Mouse (Mus musculus) forebrain, embryonic 15.5 days (tissue): ENCODE measurements around the gene Syce1l. TPM values are rescaled to one million over a fixed set of nuclear protein-coding genes. Genes with fewer than 3 reads are reported as not detected.
A peak's percentile ranks its signal among the peaks of the same experiment; 100 is the strongest.

Source experiments
- ATAC-seq: fragments of 200-750 bp; cut with Nextera tagmentation; replicated peaks from 2 replicates; pipeline ENCODE4 v1.8.0; 2017; ENCODE audit warnings: mild to moderate bottlenecking, moderate TSS enrichment, moderate library complexity
- H3K27ac ChIP-seq: fragments of 300-500 bp; sonication (generic); replicated peaks from 2 replicates; pipeline ENCODE4 v1.5.1; 2015; ENCODE audit warnings: mild to moderate bottlenecking, inconsistent platforms
- H3K27me3 ChIP-seq: fragments of 300-500 bp; sonication (generic); 2 replicates; pipeline ENCODE4 v1.6.1; 2015; ENCODE audit warnings: inconsistent platforms
- H3K36me3 ChIP-seq: fragments of 300-500 bp; sonication (generic); 2 replicates; pipeline ENCODE4 v1.6.1; 2015; ENCODE audit warnings: mild to moderate bottlenecking, inconsistent platforms
- H3K4me1 ChIP-seq: fragments of 300-500 bp; sonication (generic); 2 replicates; pipeline ENCODE4 v1.6.1; 2015; ENCODE audit warnings: inconsistent platforms
- H3K4me2 ChIP-seq: fragments of 300-500 bp; sonication (generic); replicated peaks from 2 replicates; pipeline ENCODE4 v1.6.1; 2015; ENCODE audit warnings: mild to moderate bottlenecking, inconsistent platforms
- H3K4me3 ChIP-seq: fragments of 300-500 bp; sonication (generic); 2 replicates; pipeline ENCODE4 v1.5.1; 2015; ENCODE audit warnings: mild to moderate bottlenecking, inconsistent platforms
- H3K9ac ChIP-seq: fragments of 300-500 bp; sonication (generic); replicated peaks from 2 replicates; pipeline ENCODE4 v1.6.1; 2015; ENCODE audit warnings: mild to moderate bottlenecking, inconsistent platforms
- H3K9me3 ChIP-seq: fragments of 300-500 bp; sonication (generic); 2 replicates; pipeline ENCODE4 v1.6.1; 2016; ENCODE audit warnings: inconsistent platforms
- WGBS: fragments of 180-500 bp; shearing (Covaris S2); methylation state at CpG from one replicate; pipeline ENCODE4 v1.1.7; 2015; ENCODE audit warnings: mixed read lengths; 5-methylcytosine and 5-hydroxymethylcytosine counted together
- polyA plus RNA-seq: library from polyadenylated mRNA; unstranded; fragments of >200 nt; fragmentation: Nextera tagmentation; extraction: Ambion mirVana; gene quantifications from 2 replicates; pipeline ENCODE4 v1.2.1, GENCODE M21; 2015

Syce1l gene
- polyA plus RNA-seq, 1 experiment from 2014 or later, result 0.47 TPM

- Histone ChIP-seq H3K4me2 (no peak overlapping the region), H3K9ac (no peak overlapping the region), H3K27me3 (no peaks in the 10 kb centered on the region), H3K4me3 (no peak overlapping the region), H3K36me3 (no peaks in the 10 kb centered on the region), H3K4me1 (peaks cover 7% of the 10 kb centered on the region; the same call in 1 of the 2 replicates), H3K27ac (no peak overlapping the region), H3K9me3 (no peaks in the 10 kb centered on the region)
- no peak for ATAC-seq
- 88% methylated on average over 1 of the region's 1 CpGs for WGBS
Measured at GRCm38 (mm10) chr8:113676811-113677210, 33.8 kb downstream of the Syce1l start.

DNA sequence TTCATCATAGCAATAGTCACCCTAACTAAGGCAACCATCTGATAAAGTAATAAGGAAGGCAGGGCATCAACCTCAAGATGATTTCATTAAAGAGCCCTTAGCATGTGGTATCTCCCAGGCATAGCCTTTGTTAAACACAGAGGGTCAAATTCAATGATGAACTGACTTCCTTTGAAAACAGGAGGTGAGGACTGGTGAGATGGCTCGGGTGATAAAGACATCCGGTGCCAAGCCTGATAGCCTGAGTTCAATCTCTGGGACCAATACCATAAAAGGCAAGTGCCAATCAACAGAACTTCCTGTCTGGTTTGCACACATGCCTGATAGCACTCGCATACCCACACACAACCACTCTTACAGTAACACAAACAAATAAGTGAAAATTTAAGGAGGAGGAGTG, 36.3 kb downstream of the Syce1l start:
- H3K4me2 ChIP-seq, result no peak overlapping the region
- no peak overlapping the region for H3K4me3 ChIP-seq
- peaks cover 4% of the 10 kb centered on the region; the same call in 1 of the 2 replicates for H3K9me3 ChIP-seq
- no peak overlapping the region for H3K9ac ChIP-seq
- H3K27ac ChIP-seq, result no peak overlapping the region
- WGBS, result 88% methylated on average over 3 of the region's 3 CpGs
- no peak for ATAC-seq
- no peaks in the 10 kb centered on the region for H3K36me3 ChIP-seq
- H3K27me3 ChIP-seq, result no peaks in the 10 kb centered on the region
- no peaks in the 10 kb centered on the region; the same call in 1 of the 2 replicates for H3K4me1 ChIP-seq

DNA sequence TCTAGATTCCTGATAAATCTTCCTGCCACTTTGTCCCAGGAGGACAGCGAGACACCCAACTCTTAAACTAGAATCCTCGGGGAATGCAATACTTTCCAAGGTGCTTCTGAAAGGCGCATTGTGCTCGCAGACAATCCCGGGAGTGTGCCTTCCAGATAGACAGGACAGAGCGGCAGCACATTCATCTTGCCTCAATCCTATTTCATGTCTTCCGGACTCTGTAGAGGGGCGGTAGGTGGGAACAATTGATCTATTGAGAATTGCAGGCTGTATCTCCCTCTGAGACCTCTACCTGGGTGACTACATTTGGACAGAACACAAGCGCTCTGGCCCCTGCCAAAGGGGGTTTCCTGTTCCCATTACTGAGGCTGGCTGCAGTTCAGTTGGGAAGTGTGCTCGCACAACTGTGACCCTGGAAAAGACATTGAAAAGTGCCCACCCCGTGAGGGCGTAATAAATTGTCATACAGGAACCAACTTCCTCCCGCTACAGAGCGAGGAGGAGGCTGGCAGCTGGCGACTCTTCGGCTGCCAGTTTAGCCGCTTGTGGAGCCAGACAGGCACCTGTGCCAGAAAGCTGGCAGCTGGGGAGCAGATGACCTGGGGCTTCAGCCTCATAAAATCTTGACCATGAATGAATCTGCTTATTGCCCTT, 45.0 kb downstream of the Syce1l start:
- 67% methylated on average over 17 of the region's 17 CpGs for WGBS
- Histone ChIP-seq H3K4me2 (peak overlapping the region; percentile 11), H3K27ac (peak overlapping the region; percentile 27; the same call in 1 of the 2 replicates)

GRCm38 (mm10) chr8:113688543-113688915, 45.5 kb downstream of the Syce1l start:
- ATAC-seq, result no peak
- Histone ChIP-seq H3K4me1 (peaks cover 25% of the 10 kb centered on the region), H3K4me3 (no peak overlapping the region), H3K4me2 (no peak overlapping the region), H3K27me3 (no peaks in the 10 kb centered on the region), H3K36me3 (no peaks in the 10 kb centered on the region), H3K9me3 (peaks cover 5% of the 10 kb centered on the region; the same call in 1 of the 2 replicates), H3K27ac (no peak overlapping the region), H3K9ac (no peak overlapping the region)
- 79% methylated on average over 8 of the region's 8 CpGs for WGBS

More for the DNA sequence above, 45.0 kb downstream of the Syce1l start:
- no peak overlapping the region for H3K9ac ChIP-seq
- peaks cover 25% of the 10 kb centered on the region for H3K4me1 ChIP-seq
- peaks cover 5% of the 10 kb centered on the region; the same call in 1 of the 2 replicates for H3K9me3 ChIP-seq
- H3K27me3 ChIP-seq, result no peaks in the 10 kb centered on the region
- H3K36me3 ChIP-seq, result no peaks in the 10 kb centered on the region
- ATAC-seq, result peak; percentile 46; the same call in 1 of the 2 replicates
- no peak overlapping the region for H3K4me3 ChIP-seq

DNA sequence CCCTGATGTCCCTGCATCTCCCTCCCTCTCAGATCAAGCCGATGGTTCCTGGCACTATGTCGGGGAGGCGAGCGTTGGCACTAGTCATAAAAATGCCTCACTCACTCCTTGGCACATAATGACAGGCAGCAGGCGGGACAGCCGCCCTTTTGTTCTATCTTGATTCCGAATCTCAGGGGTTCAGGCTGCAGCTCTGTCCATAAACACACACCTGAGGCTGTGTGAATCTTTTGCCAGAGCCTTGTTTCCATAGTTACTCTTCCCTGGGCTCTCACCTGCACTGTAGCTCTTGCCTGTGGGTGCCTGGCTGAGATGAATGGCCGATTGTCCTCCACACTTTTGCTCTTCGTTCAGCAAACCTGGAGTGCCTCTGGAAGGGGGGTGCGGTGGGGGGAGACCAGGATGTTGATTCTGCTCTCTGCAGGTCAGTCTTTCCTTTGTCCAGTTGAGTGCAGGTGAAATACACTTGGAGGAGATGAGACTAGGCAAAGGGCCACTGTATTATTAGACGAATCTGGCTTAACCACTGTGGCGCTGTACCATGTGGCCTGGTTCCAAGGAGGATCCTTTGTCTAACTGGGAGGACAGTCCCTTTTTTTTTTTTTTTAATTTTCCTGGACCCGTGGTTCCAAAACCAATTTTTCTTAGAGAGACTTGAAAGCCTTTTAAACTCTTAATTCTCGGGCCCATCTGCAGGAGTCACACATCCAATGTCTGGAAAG, 48.8 kb downstream of the Syce1l start:
- ATAC-seq, result peak; percentile 58; the same call in 1 of the 2 replicates
- H3K9ac ChIP-seq, result no peak overlapping the region
- peak overlapping the region; percentile 76 for H3K27ac ChIP-seq
- H3K9me3 ChIP-seq, result no peaks in the 10 kb centered on the region
- peaks cover 3% of the 10 kb centered on the region; the same call in 1 of the 2 replicates for H3K36me3 ChIP-seq
- WGBS, result 46% methylated on average over 14 of the region's 14 CpGs
- peak overlapping the region; percentile 10; the same call in 1 of the 2 replicates for H3K4me2 ChIP-seq
- H3K27me3 ChIP-seq, result no peaks in the 10 kb centered on the region
- H3K4me1 ChIP-seq, result peaks cover 25% of the 10 kb centered on the region
- no peak overlapping the region for H3K4me3 ChIP-seq

DNA sequence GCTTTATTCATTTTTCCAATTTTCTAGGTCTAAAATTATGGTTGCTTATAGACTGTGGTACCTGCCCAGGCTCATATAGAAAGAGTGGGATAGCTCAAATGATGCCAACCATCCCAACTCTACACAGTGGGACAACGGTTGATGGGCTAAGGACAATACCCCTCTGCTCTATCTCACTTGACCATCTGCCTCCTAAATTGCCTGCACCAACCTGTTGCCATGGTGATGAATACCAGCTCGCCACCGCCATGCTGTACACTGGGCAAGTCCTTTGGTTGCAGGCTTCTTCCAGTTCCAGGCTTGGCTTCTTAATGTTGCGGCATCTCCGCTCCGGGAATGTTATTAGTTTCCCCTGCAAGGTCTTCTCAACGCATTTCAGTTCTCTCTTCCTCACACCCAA, 62.0 kb downstream of the Syce1l start:
- no peak for ATAC-seq
- Histone ChIP-seq H3K9ac (no peak overlapping the region), H3K36me3 (peaks cover 15% of the 10 kb centered on the region; the same call in 1 of the 2 replicates), H3K4me3 (no peak overlapping the region), H3K27me3 (no peaks in the 10 kb centered on the region), H3K9me3 (no peaks in the 10 kb centered on the region), H3K27ac (no peak overlapping the region), H3K4me2 (no peak overlapping the region), H3K4me1 (no peaks in the 10 kb centered on the region)
- 60% methylated on average over 7 of the region's 7 CpGs for WGBS

Other genes with a start within 250 kb of the Syce1l start
- 12.8 and 14.4 TPM in 2 replicates for gene Mon1b, start 7.6 kb upstream of the Syce1l start, polyA plus RNA-seq
- 22.1 and 23.3 TPM in 2 replicates for gene Adamts18, start 205.5 kb downstream of the Syce1l start, polyA plus RNA-seq